In the genomic region with DNA sequence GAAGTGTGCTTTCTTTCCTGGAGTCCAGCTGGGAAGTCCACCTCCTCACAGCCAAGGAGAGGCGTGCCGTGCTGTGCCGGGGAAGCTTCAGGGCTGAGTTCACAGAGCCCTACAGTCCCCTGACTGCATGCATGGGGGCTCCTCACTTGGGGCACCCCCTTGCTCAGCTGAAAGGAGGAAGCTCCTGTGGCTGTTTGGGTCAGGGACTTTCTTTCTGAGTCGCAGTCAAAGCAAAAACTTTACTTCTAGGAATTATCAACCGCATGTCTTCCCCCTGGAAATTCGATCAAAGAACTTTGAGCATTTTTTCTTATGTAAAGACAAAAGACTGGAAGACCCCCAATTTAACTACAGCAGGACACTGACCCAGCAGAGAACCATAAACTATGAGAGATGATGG, we compare ENCODE assay signal across 20 mouse cellular contexts. TPM values are rescaled to one million over a fixed set of nuclear protein-coding genes. Genes with fewer than 3 reads are reported as not detected.
"Had no signal": no experiment of that assay in that cellular context is flagged by ENCODE, and none has a peak within 500 bp of the region (broad histone marks: within the 10 kb centered on the region; RNA-seq: fewer than 3 reads in every experiment).

No protein-coding gene starts in this region.

- H3K4me3 ChIP-seq: kidney, embryonic 15.5 days; left cerebral cortex, adult 2 months; limb, embryonic 10.5 days; lung, embryonic 15.5 days; megakaryocyte, embryonic 14.5 days; midbrain, embryonic 12.5 days; stomach, embryonic 15.5 days had no signal

- DNase-seq: kidney, adult 2 months; kidney, postnatal 14 days; lung, postnatal 14 days; right cerebral cortex, adult 18-20 months; right cerebral cortex, postnatal 25 days; thymus, adult 2 months; thymus, postnatal 25 days had no signal

- H3K27me3 ChIP-seq: kidney, embryonic 15.5 days; lung, embryonic 15.5 days; midbrain, embryonic 12.5 days; stomach, embryonic 15.5 days had no signal

- H3K27ac ChIP-seq: kidney, embryonic 15.5 days; left cerebral cortex, adult 2 months; limb, embryonic 10.5 days; lung, embryonic 15.5 days; macrophage; midbrain, embryonic 12.5 days; stomach, embryonic 15.5 days had no signal

- H3K4me1 ChIP-seq: kidney, embryonic 15.5 days; limb, embryonic 10.5 days; lung, embryonic 15.5 days; midbrain, embryonic 12.5 days; stomach, embryonic 15.5 days had no signal

- H3K36me3 ChIP-seq: kidney, embryonic 15.5 days; limb, embryonic 10.5 days; lung, embryonic 15.5 days; midbrain, embryonic 12.5 days; stomach, embryonic 15.5 days had no signal

- H3K9me3 ChIP-seq: kidney, embryonic 15.5 days; limb, embryonic 10.5 days; lung, embryonic 15.5 days; midbrain, embryonic 12.5 days; stomach, embryonic 15.5 days had no signal

- ATAC-seq: midbrain, embryonic 16.5 days had no signal

- H3K4me2 ChIP-seq: kidney, embryonic 15.5 days; liver, embryonic 11.5 days; lung, embryonic 15.5 days; midbrain, embryonic 12.5 days; stomach, embryonic 15.5 days had no signal

- H3K9ac ChIP-seq: kidney, embryonic 15.5 days; lung, embryonic 15.5 days; midbrain, embryonic 12.5 days; stomach, embryonic 15.5 days had no signal

RNA-seq across cellular contexts. Expression of gene Ccl22, which starts 5.6 kb away (rescaled TPM):
- total RNA-seq: layer of hippocampus, postnatal 25 days; left cerebral cortex, postnatal 14 days had no signal
- polyA plus RNA-seq: kidney, embryonic 15.5 days; limb, embryonic 10.5 days; liver, embryonic 11.5 days; midbrain, embryonic 12.5 days; midbrain, embryonic 16.5 days; neural tube, embryonic 14.5 days; stomach, embryonic 15.5 days had no signal

RNA-seq across cellular contexts. Expression of gene Pllp, which starts 43.8 kb away (rescaled TPM):
- polyA plus RNA-seq: limb, embryonic 10.5 days; macrophage had no signal
